Mouse (Mus musculus): ENCODE data around the gene Dbt. TPM values are rescaled to one million over a fixed set of nuclear protein-coding genes. Genes with fewer than 3 reads are reported as not detected.

Gene Dbt
- polyA plus RNA-seq, 1 experiment from 2014 or later = 6.2 TPM

Other genes with a start within 250 kb of the Dbt start
- gene Cdc14a, start 89.0 kb upstream of the Dbt start, polyA plus RNA-seq (2014; fragmentation: Nextera tagmentation; extraction: Ambion mirVana) = 7.4 and 7.7 TPM in 2 replicates
- gene Rtca, start 4.9 kb upstream of the Dbt start, polyA plus RNA-seq (2014; fragmentation: Nextera tagmentation; extraction: Ambion mirVana) = 116 and 123 TPM in 2 replicates
- 0.17 and 0.28 TPM in 2 replicates for gene Lrrc39, start 49.9 kb downstream of the Dbt start, polyA plus RNA-seq (2014; fragmentation: Nextera tagmentation; extraction: Ambion mirVana)
- 15.0 and 18.2 TPM in 2 replicates for gene Sass6, start 81.9 kb downstream of the Dbt start, polyA plus RNA-seq (2014; fragmentation: Nextera tagmentation; extraction: Ambion mirVana)
- gene Trmt13, start 101.5 kb downstream of the Dbt start, polyA plus RNA-seq (2014; fragmentation: Nextera tagmentation; extraction: Ambion mirVana) = 14.1 and 19.6 TPM in 2 replicates
- gene Mfsd14a, start 149.6 kb downstream of the Dbt start, polyA plus RNA-seq (2014; fragmentation: Nextera tagmentation; extraction: Ambion mirVana) = 80.8 and 88.0 TPM in 2 replicates
- not detected in 2 replicates for gene Gm43191, start 168.2 kb downstream of the Dbt start, polyA plus RNA-seq (2014; fragmentation: Nextera tagmentation; extraction: Ambion mirVana)
- gene Slc35a3, start 199.8 kb downstream of the Dbt start, polyA plus RNA-seq (2014; fragmentation: Nextera tagmentation; extraction: Ambion mirVana) = 4.6 and 5.6 TPM in 2 replicates

All from forebrain, embryonic 14.5 days (tissue).